Mouse (Mus musculus): ENCODE measurements at regions not wholly inside any gene's neighbourhood (a gene's known extent, or its start where the extent isn't known, plus 50 kb on each side); places are given as distances from the start of the nearest gene placed in this dataset.

GRCm38 (mm10) chr3:70145728-70146127 is 138.3 kb downstream of the Otol1 start:
- Histone ChIP-seq H3K4me2 (replicated peaks) (no peak overlapping the region), H3K4me1 (replicated peaks) (no peaks in the 10 kb centered on the region), H3K27ac (no peak overlapping the region), H3K9ac (no peak overlapping the region), H3K9me3 (no peaks in the 10 kb centered on the region), H3K36me3 (no peaks in the 10 kb centered on the region), H3K4me3 (replicated peaks) (no peak overlapping the region), H3K27me3 (replicated peaks) (no peaks in the 10 kb centered on the region)
- WGBS: 76% methylated on average over 1 of the region's 1 CpGs
- no peak for ATAC-seq

- no peak overlapping the region for H3K4me3 ChIP-seq (replicated peaks)
- H3K9me3 ChIP-seq: no peaks in the 10 kb centered on the region
- no peak overlapping the region for H3K27ac ChIP-seq
- no peaks in the 10 kb centered on the region for H3K4me1 ChIP-seq (replicated peaks)
- no peak overlapping the region for H3K9ac ChIP-seq
- H3K36me3 ChIP-seq: no peaks in the 10 kb centered on the region
- 57% methylated on average over 5 of the region's 5 CpGs for WGBS
- no peaks in the 10 kb centered on the region for H3K27me3 ChIP-seq (replicated peaks)
- H3K4me2 ChIP-seq (replicated peaks): no peak overlapping the region
- no peak for ATAC-seq
These were observed 143.7 kb downstream of the Otol1 start for GRCm38 (mm10) chr3:70151156-70151555.

DNA sequence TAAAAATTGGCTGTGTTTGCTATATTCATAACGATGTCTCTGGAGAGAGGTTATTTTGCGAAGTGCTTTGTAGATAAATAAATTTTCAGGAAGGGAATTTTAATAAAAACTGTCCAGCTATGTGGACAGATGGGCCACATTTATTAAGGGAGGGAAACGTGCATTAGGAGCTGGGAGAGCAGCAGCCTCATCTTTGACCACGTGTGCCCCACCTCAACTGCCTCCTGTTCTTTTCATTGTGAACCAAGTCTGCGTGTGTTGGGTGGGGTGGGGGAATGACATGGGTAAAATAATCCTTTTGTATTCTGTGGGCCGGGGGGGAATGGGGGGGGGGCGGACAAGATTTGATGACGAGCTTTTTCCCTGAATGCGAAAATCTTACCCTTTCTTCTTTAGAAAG is 152.6 kb downstream of the Otol1 start:
- Histone ChIP-seq H3K4me3 (replicated peaks) (no peak overlapping the region), H3K27ac (no peak overlapping the region)
- no peak for ATAC-seq

GRCm38 (mm10) chr3:70171667-70172066 is 164.3 kb downstream of the Otol1 start:
- no peak overlapping the region for H3K4me2 ChIP-seq (replicated peaks)
- H3K27ac ChIP-seq: no peak overlapping the region
- no peaks in the 10 kb centered on the region for H3K27me3 ChIP-seq (replicated peaks)
- no peak for ATAC-seq
- no peak overlapping the region for H3K9ac ChIP-seq
- H3K36me3 ChIP-seq: no peaks in the 10 kb centered on the region
- H3K9me3 ChIP-seq: no peaks in the 10 kb centered on the region
- no peaks in the 10 kb centered on the region for H3K4me1 ChIP-seq (replicated peaks)
- 58% methylated on average over 4 of the region's 4 CpGs for WGBS
- no peak overlapping the region for H3K4me3 ChIP-seq (replicated peaks)

More for the DNA sequence above, 152.6 kb downstream of the Otol1 start:
- no peak overlapping the region for H3K9ac ChIP-seq
- no peaks in the 10 kb centered on the region for H3K9me3 ChIP-seq
- H3K4me1 ChIP-seq (replicated peaks): no peaks in the 10 kb centered on the region
- no peaks in the 10 kb centered on the region for H3K27me3 ChIP-seq (replicated peaks)
- WGBS: 73% methylated on average over 9 of the region's 9 CpGs
- H3K36me3 ChIP-seq: no peaks in the 10 kb centered on the region
- H3K4me2 ChIP-seq (replicated peaks): no peak overlapping the region

DNA sequence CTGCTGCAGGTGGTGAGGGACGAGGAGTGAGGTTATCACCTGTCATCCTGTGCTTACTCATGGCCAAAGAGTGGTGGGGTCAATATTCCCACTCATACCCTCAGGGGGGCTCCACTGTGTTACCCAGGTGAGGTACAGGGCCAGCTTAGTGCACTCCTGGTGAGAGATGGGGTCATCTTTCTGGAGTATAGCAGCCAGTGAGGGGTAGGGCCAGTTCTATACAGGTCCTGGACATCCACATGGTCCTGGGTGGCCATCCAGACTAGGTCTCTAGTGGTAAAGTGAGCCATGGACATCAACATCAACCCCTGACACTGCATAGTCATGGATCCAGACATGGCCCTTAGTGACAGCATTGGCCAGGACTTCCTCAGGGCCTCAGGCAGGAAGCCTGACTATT is 169.0 kb downstream of the Otol1 start:
- Histone ChIP-seq H3K4me3 (replicated peaks) (no peak overlapping the region), H3K4me1 (replicated peaks) (no peaks in the 10 kb centered on the region), H3K27me3 (replicated peaks) (no peaks in the 10 kb centered on the region), H3K27ac (no peak overlapping the region), H3K9me3 (no peaks in the 10 kb centered on the region), H3K36me3 (no peaks in the 10 kb centered on the region), H3K9ac (no peak overlapping the region), H3K4me2 (replicated peaks) (no peak overlapping the region)
- 67% methylated on average over 1 of the region's 1 CpGs for WGBS
- ATAC-seq: no peak

GRCm38 (mm10) chr3:70181611-70182010 is 174.2 kb downstream of the Otol1 start:
- no peaks in the 10 kb centered on the region for H3K27me3 ChIP-seq (replicated peaks)

GRCm38 (mm10) chr3:70190741-70191140 is 183.3 kb downstream of the Otol1 start:
- no peak overlapping the region for H3K4me3 ChIP-seq (replicated peaks)
- H3K36me3 ChIP-seq: no peaks in the 10 kb centered on the region
- H3K9me3 ChIP-seq: no peaks in the 10 kb centered on the region
- no peaks in the 10 kb centered on the region for H3K4me1 ChIP-seq (replicated peaks)
- ATAC-seq: no peak
- no peak overlapping the region for H3K4me2 ChIP-seq (replicated peaks)
- H3K9ac ChIP-seq: no peak overlapping the region
- no peak overlapping the region for H3K27ac ChIP-seq
- no peaks in the 10 kb centered on the region for H3K27me3 ChIP-seq (replicated peaks)

More at GRCm38 (mm10) chr3:70181611-70182010, 174.2 kb downstream of the Otol1 start:
- H3K9ac ChIP-seq: no peak overlapping the region
- H3K27ac ChIP-seq: no peak overlapping the region
- H3K4me3 ChIP-seq (replicated peaks): no peak overlapping the region
- no peak for ATAC-seq
- H3K4me2 ChIP-seq (replicated peaks): no peak overlapping the region
- WGBS: 63% methylated on average over 3 of the region's 3 CpGs
- H3K9me3 ChIP-seq: no peaks in the 10 kb centered on the region
- no peaks in the 10 kb centered on the region for H3K4me1 ChIP-seq (replicated peaks)
- no peaks in the 10 kb centered on the region for H3K36me3 ChIP-seq

GRCm38 (mm10) chr3:70196671-70197070 is 189.3 kb downstream of the Otol1 start:
- H3K4me3 ChIP-seq (replicated peaks): no peak overlapping the region
- H3K27ac ChIP-seq: no peak overlapping the region
- 89% methylated on average over 3 of the region's 3 CpGs for WGBS
- no peaks in the 10 kb centered on the region for H3K36me3 ChIP-seq
- no peaks in the 10 kb centered on the region for H3K9me3 ChIP-seq
- no peak overlapping the region for H3K9ac ChIP-seq
- ATAC-seq: no peak
- H3K27me3 ChIP-seq (replicated peaks): no peaks in the 10 kb centered on the region
- no peaks in the 10 kb centered on the region for H3K4me1 ChIP-seq (replicated peaks)
- H3K4me2 ChIP-seq (replicated peaks): no peak overlapping the region

DNA sequence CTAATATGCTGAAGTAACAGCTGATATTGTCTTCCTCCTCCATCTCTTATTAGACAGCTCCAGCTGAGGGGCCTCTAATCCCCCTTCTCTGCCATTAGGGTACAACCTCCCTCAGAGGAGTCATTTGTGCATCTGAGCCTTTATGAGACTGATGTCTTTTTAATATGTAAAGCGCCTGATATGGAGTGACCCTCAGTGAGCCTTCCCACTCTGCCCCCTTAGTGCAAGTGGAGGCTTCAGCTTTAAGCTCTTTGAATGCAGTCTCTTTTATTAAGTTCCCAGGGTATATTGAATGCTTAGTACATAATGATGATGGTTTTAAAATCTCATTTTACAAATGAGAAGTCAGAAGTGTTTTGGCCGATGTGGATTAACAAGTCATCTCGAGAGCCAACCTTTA is 191.5 kb downstream of the Otol1 start:
- Histone ChIP-seq H3K36me3 (no peaks in the 10 kb centered on the region), H3K9ac (no peak overlapping the region)
- 87% methylated on average over 3 of the region's 3 CpGs for WGBS

GRCm38 (mm10) chr3:70201334-70201943 is 194.0 kb downstream of the Otol1 start:
- WGBS: 79% methylated on average over 3 of the region's 3 CpGs
- H3K27me3 ChIP-seq (replicated peaks): no peaks in the 10 kb centered on the region
- H3K4me2 ChIP-seq (replicated peaks): no peak overlapping the region
- no peak overlapping the region for H3K4me3 ChIP-seq (replicated peaks)
- no peak overlapping the region for H3K27ac ChIP-seq
- H3K4me1 ChIP-seq (replicated peaks): no peaks in the 10 kb centered on the region
- H3K9me3 ChIP-seq: no peaks in the 10 kb centered on the region
- H3K36me3 ChIP-seq: no peaks in the 10 kb centered on the region
- H3K9ac ChIP-seq: no peak overlapping the region
- no peak for ATAC-seq

More for the DNA sequence above, 191.5 kb downstream of the Otol1 start:
- no peaks in the 10 kb centered on the region for H3K27me3 ChIP-seq (replicated peaks)
- no peak for ATAC-seq
- no peak overlapping the region for H3K4me2 ChIP-seq (replicated peaks)
- H3K27ac ChIP-seq: no peak overlapping the region
- no peak overlapping the region for H3K4me3 ChIP-seq (replicated peaks)
- H3K9me3 ChIP-seq: no peaks in the 10 kb centered on the region
- no peaks in the 10 kb centered on the region for H3K4me1 ChIP-seq (replicated peaks)

DNA sequence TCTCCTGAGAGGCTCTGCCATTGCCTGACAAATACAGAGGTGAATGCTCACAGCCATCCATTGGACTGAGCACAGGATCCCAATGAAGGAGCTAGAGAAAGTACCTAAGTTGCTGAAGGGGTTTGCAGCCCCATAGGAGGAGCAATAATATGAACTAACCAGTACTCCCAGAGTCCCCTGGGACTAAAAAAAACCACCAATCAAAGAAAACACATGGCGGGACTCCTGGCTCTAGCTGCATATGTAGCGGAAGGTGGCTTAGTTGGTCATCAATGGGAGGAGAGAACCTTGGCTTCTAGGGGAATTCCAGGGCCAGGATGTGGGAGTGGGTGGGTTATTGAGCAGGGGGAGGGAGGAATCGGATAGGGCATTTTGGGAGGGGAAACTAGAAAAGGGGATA is 207.8 kb downstream of the Otol1 start:
- Histone ChIP-seq H3K27ac (no peak overlapping the region), H3K9ac (no peak overlapping the region), H3K4me3 (replicated peaks) (no peak overlapping the region), H3K4me2 (replicated peaks) (no peak overlapping the region), H3K27me3 (replicated peaks) (no peaks in the 10 kb centered on the region), H3K9me3 (no peaks in the 10 kb centered on the region), H3K36me3 (no peaks in the 10 kb centered on the region), H3K4me1 (replicated peaks) (no peaks in the 10 kb centered on the region)
- ATAC-seq: no peak
- 91% methylated on average over 3 of the region's 3 CpGs for WGBS

DNA sequence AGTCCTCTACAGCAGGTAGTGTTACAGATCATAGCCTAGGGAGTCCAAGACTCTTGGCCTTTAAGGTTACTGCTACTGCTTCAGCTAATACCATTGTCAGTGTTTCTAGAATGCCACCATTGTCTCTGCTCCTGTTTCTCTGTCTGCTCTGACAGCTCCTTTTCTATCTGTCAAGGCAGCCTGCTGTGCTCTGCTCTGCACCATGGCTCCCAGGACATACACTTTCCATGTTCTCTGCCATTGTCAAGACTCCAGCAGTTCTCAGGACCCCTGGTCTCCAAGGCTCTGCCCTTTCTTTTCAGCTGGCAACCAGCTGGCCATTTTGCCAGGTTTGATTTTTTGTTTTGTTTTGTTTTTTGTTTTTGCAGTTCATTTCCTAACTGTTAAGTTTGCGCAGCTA is 208.7 kb downstream of the Otol1 start:
- no peaks in the 10 kb centered on the region for H3K4me1 ChIP-seq (replicated peaks)
- ATAC-seq: no peak
- no peak overlapping the region for H3K4me2 ChIP-seq (replicated peaks)
- H3K4me3 ChIP-seq (replicated peaks): no peak overlapping the region
- 80% methylated on average over 1 of the region's 1 CpGs for WGBS
- H3K27ac ChIP-seq: no peak overlapping the region
- H3K9me3 ChIP-seq: no peaks in the 10 kb centered on the region
- H3K9ac ChIP-seq: no peak overlapping the region
- H3K27me3 ChIP-seq (replicated peaks): no peaks in the 10 kb centered on the region
- H3K36me3 ChIP-seq: no peaks in the 10 kb centered on the region

- Histone ChIP-seq H3K4me2 (replicated peaks) (no peak overlapping the region), H3K27me3 (replicated peaks) (no peaks in the 10 kb centered on the region), H3K4me1 (replicated peaks) (no peaks in the 10 kb centered on the region), H3K4me3 (replicated peaks) (no peak overlapping the region), H3K9ac (no peak overlapping the region), H3K27ac (no peak overlapping the region), H3K36me3 (no peaks in the 10 kb centered on the region), H3K9me3 (no peaks in the 10 kb centered on the region)
- 80% methylated on average over 4 of the region's 4 CpGs for WGBS
- ATAC-seq: no peak
These were observed 211.4 kb downstream of the Otol1 start for GRCm38 (mm10) chr3:70218757-70219360.

All from intestine, embryonic 15.5 days (tissue).